Mouse (Mus musculus) CH12.LX (cell line): ENCODE results near the gene Grin2c. TPM values are rescaled to one million over a fixed set of nuclear protein-coding genes. Genes with fewer than 3 reads are reported as not detected.

Source experiments
- DNase-seq: peaks from one replicate; pipeline ENCODE4 v3.0.0-alpha.2; 2013; ENCODE audit errors: extremely low read depth
- H3K27ac ChIP-seq: 2 replicates; pipeline ENCODE4 v1.5.1; 2012; ENCODE audit warnings: low read depth, mild to moderate bottlenecking, control low read depth, moderate library complexity; ENCODE audit not compliant: insufficient read depth
- H3K27me3 ChIP-seq: replicated peaks from 2 replicates; pipeline ENCODE3; 2012; ENCODE audit warnings: inconsistent platforms
- H3K36me3 ChIP-seq, 2 experiments: replicated peaks in 1 of 2; 2 replicates each; pipeline versions ENCODE3 to v1.6.1; 2012; ENCODE audit warnings: inconsistent platforms in 1 of 2, low read length in 1 of 2, mild to moderate bottlenecking in 1 of 2, mixed read lengths in 1 of 2, moderate library complexity in 1 of 2; ENCODE audit not compliant: control insufficient read depth in 1 of 2, insufficient read depth in 1 of 2
- H3K4me1 ChIP-seq, 2 experiments: 2 replicates each; pipeline ENCODE4 v1.6.1; 2012; ENCODE audit warnings: inconsistent platforms in 1 of 2, moderate library complexity in 1 of 2; ENCODE audit not compliant: insufficient read depth in 2 of 2, control insufficient read depth in 1 of 2
- H3K4me2 ChIP-seq: 2 replicates; pipeline ENCODE4 v1.6.1; 2012; ENCODE audit warnings: low read depth, mild to moderate bottlenecking, control low read depth; ENCODE audit not compliant: poor library complexity, insufficient read depth, severe bottlenecking
- H3K4me3 ChIP-seq, 3 experiments: fragments of 150-350 bp in 1 of 3; sonication (generic) in 1 of 3; replicated peaks in 1 of 3; 2 replicates each; pipeline versions ENCODE3 to v1.5.1; 2011 to 2012; ENCODE audit warnings: low read depth in 2 of 3, low read length in 2 of 3, mild to moderate bottlenecking in 2 of 3, moderate library complexity in 2 of 3, control low read depth in 1 of 3, improper control_type of control experiment in 1 of 3, inconsistent platforms in 1 of 3, mixed read lengths in 1 of 3; ENCODE audit not compliant: poor library complexity in 1 of 3
- H3K79me2 ChIP-seq: replicated peaks from 2 replicates; pipeline ENCODE4 v1.6.1; 2012; ENCODE audit warnings: mild to moderate bottlenecking, moderate library complexity; ENCODE audit not compliant: control insufficient read depth, poor library complexity, insufficient read depth, severe bottlenecking; ENCODE audit errors: extremely low read depth
- H3K9ac ChIP-seq: 2 replicates; pipeline ENCODE4 v1.6.1; 2012; ENCODE audit warnings: low read depth, mild to moderate bottlenecking, control low read depth, moderate library complexity; ENCODE audit not compliant: insufficient read depth
- H3K9me3 ChIP-seq: replicated peaks from 2 replicates; pipeline ENCODE3; 2012; ENCODE audit warnings: low read length, inconsistent platforms, mixed read lengths
- BHLHE40 ChIP-seq: IDR thresholded peaks from 2 replicates; pipeline ENCODE4 v1.6.1; 2011; ENCODE audit warnings: mild to moderate bottlenecking, low read depth, low read length, improper control_type of control experiment
- CHD1 ChIP-seq: IDR thresholded peaks from 2 replicates; pipeline ENCODE4 v1.6.1; 2012; ENCODE audit warnings: low read depth, low read length, improper control_type of control experiment, inconsistent platforms
- CTCF ChIP-seq, 2 experiments: IDR thresholded peaks in 1 of 2; conservative IDR thresholded peaks in 1 of 2; 2 replicates each; pipeline ENCODE4 v1.5.1; 2011 to 2012; ENCODE audit warnings: low read depth in 2 of 2, low read length in 2 of 2, improper control_type of control experiment in 1 of 2, inconsistent platforms in 1 of 2, mild to moderate bottlenecking in 1 of 2, moderate library complexity in 1 of 2
- ELF1 ChIP-seq: IDR thresholded peaks from 2 replicates; pipeline ENCODE4 v1.6.1; 2014; ENCODE audit warnings: low read depth, mild to moderate bottlenecking, inconsistent platforms, low read length, improper control_type of control experiment
- ETS1 ChIP-seq: conservative IDR thresholded peaks from 2 replicates; pipeline ENCODE4 v1.6.1; 2012; ENCODE audit warnings: low read depth, mild to moderate bottlenecking, inconsistent platforms, low read length, improper control_type of control experiment, moderate library complexity
- GABPA ChIP-seq: IDR thresholded peaks from 2 replicates; pipeline ENCODE4 v1.6.1; 2012; ENCODE audit warnings: low read depth, low read length, improper control_type of control experiment, inconsistent platforms; ENCODE audit not compliant: insufficient replicate concordance
- HCFC1 ChIP-seq: IDR thresholded peaks from 2 replicates; pipeline ENCODE4 v1.6.1; 2012; ENCODE audit warnings: low read depth, mild to moderate bottlenecking, inconsistent platforms, low read length, improper control_type of control experiment
- IRF4 ChIP-seq: IDR thresholded peaks from 2 replicates; pipeline ENCODE4 v1.6.1; 2014; ENCODE audit warnings: low read depth, mild to moderate bottlenecking, inconsistent platforms, low read length, improper control_type of control experiment
- KAT2A ChIP-seq: IDR thresholded peaks from 2 replicates; pipeline ENCODE4 v1.6.1; 2012; ENCODE audit warnings: low read length, improper control_type of control experiment, inconsistent platforms; ENCODE audit not compliant: insufficient replicate concordance
- MAX ChIP-seq: IDR thresholded peaks from 2 replicates; pipeline ENCODE4 v1.6.1; 2011; ENCODE audit warnings: low read length, improper control_type of control experiment
- MAZ ChIP-seq: IDR thresholded peaks from 2 replicates; pipeline ENCODE4 v1.6.1; 2012; ENCODE audit warnings: low read depth, mild to moderate bottlenecking, inconsistent platforms, low read length, improper control_type of control experiment, moderate library complexity
- MEF2A ChIP-seq: IDR thresholded peaks from 2 replicates; pipeline ENCODE4 v1.6.1; 2014; ENCODE audit warnings: low read depth, mild to moderate bottlenecking, inconsistent platforms, low read length, improper control_type of control experiment, borderline replicate concordance
- MXI1 ChIP-seq: IDR thresholded peaks from 2 replicates; pipeline ENCODE4 v1.6.1; 2011; ENCODE audit warnings: mild to moderate bottlenecking, low read depth, low read length, improper control_type of control experiment
- MYC ChIP-seq: IDR thresholded peaks from 2 replicates; pipeline ENCODE4 v1.6.1; 2011; ENCODE audit warnings: low read depth, mild to moderate bottlenecking, improper control_type of control experiment, low read length
- NELFE ChIP-seq: IDR thresholded peaks from 2 replicates; pipeline ENCODE4 v1.6.1; 2011; ENCODE audit warnings: low read depth, low read length, improper control_type of control experiment
- NRF1 ChIP-seq: IDR thresholded peaks from 2 replicates; pipeline ENCODE4 v1.6.1; 2014; ENCODE audit warnings: low read depth, mild to moderate bottlenecking, inconsistent platforms, low read length, improper control_type of control experiment, moderate library complexity
- POLR2A ChIP-seq: IDR thresholded peaks from 2 replicates; pipeline ENCODE4 v1.6.1; 2011; ENCODE audit warnings: low read depth, mild to moderate bottlenecking, improper control_type of control experiment, low read length
- POLR2AphosphoS2 ChIP-seq: IDR thresholded peaks from 2 replicates; pipeline ENCODE4 v1.6.1; 2011; ENCODE audit warnings: low read depth, low read length, improper control_type of control experiment
- SIN3A ChIP-seq: IDR thresholded peaks from 2 replicates; pipeline ENCODE4 v1.6.1; 2012; ENCODE audit warnings: low read length, improper control_type of control experiment, inconsistent platforms
- SMC3 ChIP-seq: IDR thresholded peaks from 2 replicates; pipeline ENCODE4 v1.6.1; 2011; ENCODE audit warnings: low read depth, low read length, improper control_type of control experiment
- TBP ChIP-seq: conservative IDR thresholded peaks from 2 replicates; pipeline ENCODE4 v1.6.1; 2011; ENCODE audit warnings: low read depth, low read length, improper control_type of control experiment
- USF2 ChIP-seq: conservative IDR thresholded peaks from 2 replicates; pipeline ENCODE4 v1.6.1; 2011; ENCODE audit warnings: low read depth, low read length, improper control_type of control experiment
- ZC3H11A ChIP-seq: IDR thresholded peaks from 2 replicates; pipeline ENCODE4 v1.6.1; 2012; ENCODE audit warnings: low read depth, mild to moderate bottlenecking, inconsistent platforms, low read length, improper control_type of control experiment
- ZKSCAN1 ChIP-seq: IDR thresholded peaks from 2 replicates; pipeline ENCODE4 v1.6.1; 2012; ENCODE audit warnings: low read depth, inconsistent platforms, low read length, improper control_type of control experiment, borderline replicate concordance
- ZMIZ1 ChIP-seq: IDR thresholded peaks from 2 replicates; pipeline ENCODE4 v1.6.1; 2012; ENCODE audit warnings: low read depth, mild to moderate bottlenecking, inconsistent platforms, low read length, improper control_type of control experiment
- ZNF384 ChIP-seq: IDR thresholded peaks from 2 replicates; pipeline ENCODE4 v1.6.1; 2012; ENCODE audit warnings: low read depth, low read length, improper control_type of control experiment, inconsistent platforms
- dilution Hi-C: fragments of 300-500 bp; cut with MboI; formaldehyde crosslinking; loops from 2 replicates; pipeline ENCODE4 v1.14.3; 2020; ENCODE audit warnings: low sequenced_read_pairs; ENCODE audit not compliant: extremely low pct_unique_long_range_greater_than_20kb, extremely low pct_ligation_motif_present
- in situ Hi-C: fragments of 300-500 bp; cut with MboI; formaldehyde crosslinking; loops from 3 replicates; pipeline ENCODE4 v1.14.3; 2019; ENCODE audit warnings: low sequenced_read_pairs, low pct_ligation_motif_present, low pct_unique_long_range_greater_than_20kb, mixed read lengths
- polyA plus RNA-seq: library from polyadenylated mRNA; unstranded; fragments of >175 nt; gene quantifications from 2 replicates; pipeline ENCODE4 v1.2.1, GENCODE M21; 2012; ENCODE audit warnings: low read depth; ENCODE audit not compliant: insufficient read length
- total RNA-seq, 2 experiments: library from RNA; depleted of rRNA; stranded (reverse); fragments of 300-350 nt in 1 of 2; fragments of >200 nt in 1 of 2; gene quantifications; 2 replicates each; pipeline ENCODE4 v1.2.3; 2012 to 2014

The Grin2c gene
- total and polyA plus RNA-seq, 3 experiments, result 0.04 TPM; not detected in 2

DNA sequence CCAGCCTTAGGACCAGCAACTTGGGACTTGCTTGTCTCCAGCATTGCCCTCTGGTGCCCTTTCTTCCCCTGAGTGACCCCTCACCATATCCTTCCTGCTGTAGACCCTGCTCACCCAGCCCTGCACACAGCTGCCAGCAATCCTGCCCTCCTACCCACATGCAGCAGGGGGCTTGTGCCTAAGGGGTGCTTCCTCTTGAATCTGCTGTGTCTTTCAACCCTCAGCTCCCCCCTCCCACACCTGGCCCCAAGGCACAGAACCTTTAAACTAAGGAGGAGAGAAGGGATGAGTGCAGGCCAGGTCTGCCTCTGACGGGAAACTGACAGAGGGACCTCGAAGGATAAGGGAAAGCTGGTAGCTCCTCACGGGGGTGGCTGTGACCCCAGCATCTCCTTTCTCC lies 24.3 kb downstream of the Grin2c start:
- TF ChIP-seq MAZ (no peak), ZNF384 (no peak), SIN3A (no peak), NRF1 (no peak), MAX (no peak), BHLHE40 (no peak)
- no peak for DNase-seq
- no peak overlapping the region for H3K9ac ChIP-seq
- no peak overlapping the region for H3K27ac ChIP-seq
- peaks cover 34 to 86% of the 10 kb centered on the region in 2 experiments for H3K36me3 ChIP-seq
- H3K27me3 ChIP-seq, result no peaks in the 10 kb centered on the region
- no peaks in the 10 kb centered on the region for H3K9me3 ChIP-seq
- peaks cover 13 to 21% of the 10 kb centered on the region in 2 experiments for H3K4me1 ChIP-seq
- in situ Hi-C loops (no loop called here), dilution Hi-C loops (no loop called here)
- H3K4me2 ChIP-seq, result no peak overlapping the region
- H3K4me3 ChIP-seq, result no peak overlapping the region
- no peaks in the 10 kb centered on the region for H3K79me2 ChIP-seq

DNA sequence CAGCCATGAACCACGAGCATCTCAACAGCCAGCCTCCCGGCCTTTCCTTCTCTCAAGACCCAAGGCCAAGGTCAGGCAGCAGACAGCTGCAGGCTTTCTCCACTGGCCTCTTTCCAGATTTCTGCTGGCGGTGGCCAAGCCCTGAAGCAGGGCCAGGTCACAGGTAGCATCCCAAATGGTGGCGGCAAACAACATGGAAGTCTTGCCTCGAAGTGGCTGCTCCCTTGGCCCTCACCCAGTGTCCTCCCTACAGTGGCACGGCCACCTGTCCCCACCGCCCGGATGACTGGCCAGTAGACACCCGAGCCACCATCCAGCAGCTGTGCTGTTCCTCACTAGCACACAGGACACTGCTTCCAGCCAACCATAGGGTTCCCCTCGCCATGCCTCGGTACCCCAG lies 25.6 kb downstream of the Grin2c start:
- Histone ChIP-seq H3K4me2 (no peak overlapping the region), H3K79me2 (no peaks in the 10 kb centered on the region), H3K27ac (no peak overlapping the region), H3K9me3 (no peaks in the 10 kb centered on the region), H3K36me3 (peaks cover 34 to 97% of the 10 kb centered on the region in 2 experiments), H3K27me3 (no peaks in the 10 kb centered on the region), H3K9ac (no peak overlapping the region), H3K4me3 (no peak overlapping the region), H3K4me1 (peaks cover 9 to 19% of the 10 kb centered on the region in 2 experiments)
- no peak for TF ChIP-seq MXI1
- TF ChIP-seq MAZ, result no peak
- no peak for TF ChIP-seq POLR2A
- no peak for TF ChIP-seq USF2
- no peak for TF ChIP-seq ETS1
- no peak for TF ChIP-seq ZKSCAN1
- TF ChIP-seq MAX, result no peak
- no peak for TF ChIP-seq NRF1
- TF ChIP-seq ZC3H11A, result no peak
- no peak for TF ChIP-seq BHLHE40
- dilution Hi-C loops, result no loop called here
- in situ Hi-C loops, result no loop called here
- no peak for DNase-seq

DNA sequence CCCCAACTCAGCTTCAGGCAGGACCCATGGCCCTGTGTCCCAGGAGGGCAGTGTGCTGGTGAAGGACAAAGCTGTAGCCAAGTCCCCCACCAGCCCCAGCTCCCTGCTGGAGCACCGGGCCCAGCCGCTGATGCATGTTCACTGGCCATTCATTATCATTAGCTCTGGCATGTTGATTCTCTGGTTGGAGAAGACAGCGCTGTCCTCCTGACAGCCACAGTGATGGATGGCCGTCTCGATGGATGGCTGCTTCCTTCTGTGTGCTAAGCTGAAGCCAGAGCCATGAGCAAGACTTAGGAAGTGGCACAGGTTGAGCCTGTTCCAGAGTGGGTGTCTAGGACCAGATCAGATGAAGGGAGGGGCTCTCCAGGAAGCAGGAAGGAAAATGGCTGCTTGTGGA lies 30.5 kb downstream of the Grin2c start:
- H3K27me3 ChIP-seq, result no peaks in the 10 kb centered on the region
- no peaks in the 10 kb centered on the region for H3K79me2 ChIP-seq
- DNase-seq, result no peak
- H3K4me2 ChIP-seq, result no peak overlapping the region
- TF ChIP-seq BHLHE40 (no peak), NRF1 (no peak), SMC3 (no peak), POLR2A (no peak), NELFE (no peak), TBP (no peak), CHD1 (no peak), CTCF (conservative IDR thresholded peaks at IDR 0.05 in 1 of 2, IDR thresholded peaks at IDR 0.05 in 1 of 2; ENCODE audit: low read depth in 2 of 2, low read length in 2 of 2) (no peak), ZNF384 (no peak), HCFC1 (no peak), IRF4 (no peak), ELF1 (no peak), GABPA (no peak), POLR2AphosphoS2 (no peak), ZMIZ1 (no peak), MYC (no peak), KAT2A (no peak), ZC3H11A (no peak), MEF2A (no peak), USF2 (no peak)
- TF ChIP-seq, all 38 proteins: peak for 0
- H3K4me3 ChIP-seq, result no peak overlapping the region
- in situ Hi-C loops (no loop called here), dilution Hi-C loops (no loop called here)
- peaks cover 18 to 66% of the 10 kb centered on the region in 2 experiments for H3K36me3 ChIP-seq
- no peak overlapping the region for H3K27ac ChIP-seq
- no peak overlapping the region for H3K9ac ChIP-seq
- H3K9me3 ChIP-seq, result no peaks in the 10 kb centered on the region
- H3K4me1 ChIP-seq, result peaks cover 17 to 50% of the 10 kb centered on the region in 2 experiments
